In genomic region chr2:153292305-153292861, GRCm38 (mm10) we compare ENCODE assay signal across 8 mouse cellular contexts. TPM values are rescaled to one million over a fixed set of nuclear protein-coding genes. Genes with fewer than 3 reads are reported as not detected.
DNase-seq lines count a peak whose midpoint lies in the region; ATAC-seq and TF ChIP-seq lines count a peak whose summit lies in the region.

No protein-coding gene starts in this region.

- TF ChIP-seq CTCF in left cerebral cortex, adult 2 months (IDR thresholded peaks at IDR 0.05), result no peak
- TF ChIP-seq CTCF in brain, embryonic 14.5 days (IDR thresholded peaks at IDR 0.05; ENCODE audit: borderline replicate concordance, extremely low read depth, insufficient read depth, insufficient read length), result no peak

- peak overlapping the region; percentile 89 for H3K4me3 ChIP-seq in left cerebral cortex, adult 2 months
- peak overlapping the region; percentile 100 for H3K4me3 ChIP-seq in hindbrain, embryonic 13.5 days
- peak overlapping the region; percentile 95 for H3K4me3 ChIP-seq in liver, embryonic 13.5 days (replicated peaks)

- ATAC-seq in hindbrain, embryonic 13.5 days (ENCODE audit: low FRiP score), result no peak
- peak; percentile 61 for ATAC-seq in liver, embryonic 13.5 days (ENCODE audit: low read depth)

- intact Hi-C loops in left cerebral cortex, adult 2 months (cut with DNase I), result no loop called here
- intact Hi-C loops in left cerebral cortex, postnatal 4 days (cut with DNase I), result no loop called here
- intact Hi-C loops in gastrocnemius, postnatal 14 days (cut with DNase I; ENCODE audit: low total_unique reads), result no loop called here

- H3K9ac ChIP-seq in hindbrain, embryonic 13.5 days, result peak overlapping the region; percentile 98
- peak overlapping the region; percentile 85 for H3K9ac ChIP-seq in liver, embryonic 13.5 days

- no peak for TF ChIP-seq POLR2A in brain, embryonic 14.5 days (IDR thresholded peaks at IDR 0.05; ENCODE audit: borderline replicate concordance, extremely low read depth, insufficient read depth, insufficient read length, poor library complexity, severe bottlenecking)

- H3K27ac ChIP-seq in left cerebral cortex, adult 2 months, result no peak overlapping the region; the same call in 1 of the 2 replicates
- no peak overlapping the region for H3K27ac ChIP-seq in hindbrain, embryonic 13.5 days
- peak overlapping the region; percentile 48; the same call in 1 of the 2 replicates for H3K27ac ChIP-seq in liver, embryonic 13.5 days

- no peaks in the 10 kb centered on the region for H3K9me3 ChIP-seq in hindbrain, embryonic 13.5 days
- H3K9me3 ChIP-seq in liver, embryonic 13.5 days (replicated peaks), result no peaks in the 10 kb centered on the region

- H3K4me1 ChIP-seq in hindbrain, embryonic 13.5 days (replicated peaks), result peaks cover 37% of the 10 kb centered on the region
- peaks cover 27% of the 10 kb centered on the region for H3K4me1 ChIP-seq in liver, embryonic 13.5 days (replicated peaks)

- 58% methylated on average over 7 of the region's 7 CpGs for WGBS in hindbrain, embryonic 13.5 days
- 13% methylated on average over 7 of the region's 7 CpGs for WGBS in liver, embryonic 13.5 days (ENCODE audit: insufficient replicate concordance)

- H3K4me2 ChIP-seq in hindbrain, embryonic 13.5 days, result peak overlapping the region; percentile 81
- peak overlapping the region; percentile 99 for H3K4me2 ChIP-seq in liver, embryonic 13.5 days

- no peaks in the 10 kb centered on the region for H3K27me3 ChIP-seq in hindbrain, embryonic 13.5 days
- H3K27me3 ChIP-seq in liver, embryonic 13.5 days, result no peaks in the 10 kb centered on the region

- DNase-seq in left cerebral cortex, adult 2 months (ENCODE audit: extremely low spot score in 1 of 2, low spot score in 2 of 2), result no peak
- DNase-seq in left cerebral cortex, postnatal 4 days, result no peak
- peak; percentile 4 for DNase-seq in brain, embryonic 14.5 days (ENCODE audit: low read depth)
- DNase-seq in liver, embryonic 13.5 days, result peak; percentile 58
- DNase-seq in natural killer cell, adult 2 months (ENCODE audit: low spot score in 2 of 2), result peak; percentile 32 to 41
- no peak for DNase-seq in thymus, postnatal 4 days
- DNase-seq in gastrocnemius, postnatal 14 days, result no peak

- no peaks in the 10 kb centered on the region for H3K36me3 ChIP-seq in hindbrain, embryonic 13.5 days
- no peaks in the 10 kb centered on the region for H3K36me3 ChIP-seq in liver, embryonic 13.5 days

RNA-seq across cellular contexts. Expression of gene Kif3b, which starts 1.2 kb away (rescaled TPM):
- 10 to 100 TPM; 55.7 to 57.3 TPM for total RNA-seq in left cerebral cortex, adult 2 months (2021)
- 100 to 1,000 TPM; 109 to 110 TPM for total RNA-seq in left cerebral cortex, postnatal 4 days (2021)
- 28.0 and 35.8 TPM in 2 replicates for polyA plus RNA-seq in brain, embryonic 14.5 days (2012; rRNA removed)
- polyA plus RNA-seq in hindbrain, embryonic 13.5 days (2015; fragmentation: Nextera tagmentation; extraction: Ambion mirVana), result 16.2 and 16.9 TPM in 2 replicates
- polyA plus RNA-seq in liver, embryonic 13.5 days (2015; fragmentation: Nextera tagmentation; extraction: Ambion mirVana), result 1.8 and 2.2 TPM in 2 replicates
- total RNA-seq in gastrocnemius, postnatal 14 days (2021), result 1 to 10 TPM; 4.4 to 4.9 TPM

RNA-seq across cellular contexts. Expression of gene Pofut1, which starts 51.0 kb away (rescaled TPM):
- 10 to 100 TPM; 15.4 to 17.3 TPM for total RNA-seq in left cerebral cortex, adult 2 months (2021)
- 10 to 100 TPM; 23.2 to 23.3 TPM for total RNA-seq in left cerebral cortex, postnatal 4 days (2021)
- polyA plus RNA-seq in brain, embryonic 14.5 days (2012; rRNA removed), result 26.4 and 27.1 TPM in 2 replicates
- polyA plus RNA-seq in hindbrain, embryonic 13.5 days (2015; fragmentation: Nextera tagmentation; extraction: Ambion mirVana), result 5.5 and 6.3 TPM in 2 replicates
- 3.3 and 3.5 TPM in 2 replicates for polyA plus RNA-seq in liver, embryonic 13.5 days (2015; fragmentation: Nextera tagmentation; extraction: Ambion mirVana)
- total RNA-seq in gastrocnemius, postnatal 14 days (2021), result 10 to 100 TPM; 13.9 to 16.2 TPM

RNA-seq across cellular contexts. Expression of gene Plagl2, which starts 51.2 kb away (rescaled TPM):
- total RNA-seq in left cerebral cortex, adult 2 months (2021), result 1 to 10 TPM; 6.0 to 6.2 TPM
- total RNA-seq in left cerebral cortex, postnatal 4 days (2021), result 1 to 10 TPM; 6.8 to 8.6 TPM
- 8.7 and 14.5 TPM in 2 replicates for polyA plus RNA-seq in brain, embryonic 14.5 days (2012; rRNA removed)
- 7.2 and 8.1 TPM in 2 replicates for polyA plus RNA-seq in hindbrain, embryonic 13.5 days (2015; fragmentation: Nextera tagmentation; extraction: Ambion mirVana)
- polyA plus RNA-seq in liver, embryonic 13.5 days (2015; fragmentation: Nextera tagmentation; extraction: Ambion mirVana), result 13.6 and 19.5 TPM in 2 replicates
- 1 to 10 TPM; 3.5 to 5.8 TPM for total RNA-seq in gastrocnemius, postnatal 14 days (2021)

RNA-seq across cellular contexts. Expression of gene Asxl1, which starts 53.2 kb away (rescaled TPM):
- 10 to 100 TPM; 35.6 to 38.9 TPM for total RNA-seq in left cerebral cortex, adult 2 months (2021)
- 10 to 100 TPM; 53.4 to 53.9 TPM for total RNA-seq in left cerebral cortex, postnatal 4 days (2021)
- polyA plus RNA-seq in brain, embryonic 14.5 days (2012; rRNA removed), result 27.1 and 37.0 TPM in 2 replicates
- 10.2 and 10.4 TPM in 2 replicates for polyA plus RNA-seq in hindbrain, embryonic 13.5 days (2015; fragmentation: Nextera tagmentation; extraction: Ambion mirVana)
- polyA plus RNA-seq in liver, embryonic 13.5 days (2015; fragmentation: Nextera tagmentation; extraction: Ambion mirVana), result 5.6 and 5.9 TPM in 2 replicates
- total RNA-seq in gastrocnemius, postnatal 14 days (2021), result 1 to 10 TPM; 9.5 TPM

Comparison
In these comparisons a context has a peak if more than half of its experiments do, and no peak if none do; other contexts are left out.
1. DNase-seq: peak in brain, embryonic 14.5 days (single experiment), liver, embryonic 13.5 days (single experiment) and natural killer cell, adult 2 months (2 of 2); none in left cerebral cortex, adult 2 months (0 of 2), left cerebral cortex, postnatal 4 days (single experiment), thymus, postnatal 4 days (single experiment) and gastrocnemius, postnatal 14 days (single experiment).
2. RNA of gene Kif3b, which starts 1.2 kb away (total RNA-seq): 109 to 110 TPM in left cerebral cortex, postnatal 4 days and 55.7 to 57.3 TPM in left cerebral cortex, adult 2 months; 4.4 to 4.9 TPM in gastrocnemius, postnatal 14 days; every median in the first group is over 4 times any median in the second.
3. Peak in every context shown above with its lines, with median percentiles within 50 percentile points of each other: H3K4me3 ChIP-seq.